8 mouse cellular contexts compared by ENCODE assay signal in genomic region chr11:101732518-101733440, GRCm38 (mm10). TPM values are rescaled to one million over a fixed set of nuclear protein-coding genes. Genes with fewer than 3 reads are reported as not detected.
DNase-seq lines count a peak whose midpoint lies in the region; ATAC-seq lines count a peak whose summit lies in the region.

Dhx8 (plus strand) TSS chr11:101732919.

- DNase-seq in WW6 (ENCODE audit: low read depth, low spot score) = peak; percentile 98
- DNase-seq in cerebellum, postnatal 4 days (ENCODE audit: low spot score in 2 of 2) = peak; percentile 98 to 99
- DNase-seq in gastrocnemius, adult 18-20 months (ENCODE audit: low spot score) = peak; percentile 99
- DNase-seq in left cerebral cortex, adult 18-20 months (ENCODE audit: low spot score in 2 of 2) = peak; percentile 97 to 98
- peak; percentile 98 for DNase-seq in right cerebral cortex, adult 18-20 months
- peak; percentile 89 for DNase-seq in urinary bladder, postnatal 10 days (ENCODE audit: low spot score)

- peak within 1 kb of the TSS; percentile 60 for H3K9ac ChIP-seq in hindbrain, embryonic 16.5 days (ENCODE audit: low read depth, low read length)

- H3K9me3 ChIP-seq in hindbrain, embryonic 16.5 days (ENCODE audit: control insufficient read depth, low read length) = no peaks in the 10 kb centered on the region

- H3K27me3 ChIP-seq in hindbrain, embryonic 16.5 days (replicated peaks; ENCODE audit: control insufficient read depth, insufficient read depth, low read length) = no peaks in the 10 kb centered on the region

- WGBS in hindbrain, embryonic 16.5 days = under 1% methylated on average over 51 of the region's 51 CpGs
- WGBS in macrophage (ENCODE audit: missing documents) = under 1% methylated on average over 51 of the region's 51 CpGs

- H3K4me3 ChIP-seq in hindbrain, embryonic 16.5 days (ENCODE audit: low read length) = peak within 1 kb of the TSS; percentile 50
- H3K4me3 ChIP-seq in macrophage (ENCODE audit: inconsistent target) = peak within 1 kb of the TSS; percentile 98

- H3K27ac ChIP-seq in hindbrain, embryonic 16.5 days (ENCODE audit: low read depth, low read length) = no peak within 1 kb of the TSS
- H3K27ac ChIP-seq in macrophage = peak within 1 kb of the TSS; percentile 68

- H3K4me1 ChIP-seq in hindbrain, embryonic 16.5 days (ENCODE audit: control insufficient read depth, insufficient read depth, low read depth, low read length) = peaks cover 6% of the 10 kb centered on the region

- peaks cover 13% of the 10 kb centered on the region for H3K36me3 ChIP-seq in hindbrain, embryonic 16.5 days (ENCODE audit: control insufficient read depth, insufficient read depth, low read length)
- peaks cover 24% of the 10 kb centered on the region for H3K36me3 ChIP-seq in macrophage (ENCODE audit: inconsistent target)

- H3K79me2 ChIP-seq in macrophage (ENCODE audit: inconsistent target) = peaks cover 21% of the 10 kb centered on the region

- peak; percentile 99 for ATAC-seq in hindbrain, embryonic 16.5 days

- H3K4me2 ChIP-seq in hindbrain, embryonic 16.5 days (ENCODE audit: low read length) = peak within 1 kb of the TSS; percentile 86

RNA-seq across cellular contexts. Expression of gene Dhx8, which starts in this region (rescaled TPM):
- total RNA-seq in gastrocnemius, adult 18-20 months (2021) = 10 to 100 TPM; 13.9 to 14.3 TPM
- 25.6 and 28.5 TPM in 2 replicates for polyA plus RNA-seq in hindbrain, embryonic 16.5 days (2015; fragmentation: Nextera tagmentation; extraction: Ambion mirVana)
- total RNA-seq in left cerebral cortex, adult 18-20 months (2021) = 10 to 100 TPM; 35.5 to 37.2 TPM
- 10 to 100 TPM; 19.7 to 87.1 (median 59.6) TPM for total RNA-seq in macrophage (2018; cell fraction: chromatin; rRNA removed)
- 10 to 100 TPM; 14.7 to 34.8 (median 27.9) TPM for total RNA-seq in macrophage (2018; cell fraction: cytosol; rRNA removed)
- total RNA-seq in macrophage (2018; cell fraction: nucleus; rRNA removed) = 10 to 100 TPM; 21.2 to 54.8 (median 34.3) TPM
- polyA plus RNA-seq in macrophage (2018) = 21.4 to 28.8 TPM (median 28.5 TPM) in 3 replicates
